Mouse (Mus musculus): ENCODE measurements around the gene Fkbp1a.

DNA sequence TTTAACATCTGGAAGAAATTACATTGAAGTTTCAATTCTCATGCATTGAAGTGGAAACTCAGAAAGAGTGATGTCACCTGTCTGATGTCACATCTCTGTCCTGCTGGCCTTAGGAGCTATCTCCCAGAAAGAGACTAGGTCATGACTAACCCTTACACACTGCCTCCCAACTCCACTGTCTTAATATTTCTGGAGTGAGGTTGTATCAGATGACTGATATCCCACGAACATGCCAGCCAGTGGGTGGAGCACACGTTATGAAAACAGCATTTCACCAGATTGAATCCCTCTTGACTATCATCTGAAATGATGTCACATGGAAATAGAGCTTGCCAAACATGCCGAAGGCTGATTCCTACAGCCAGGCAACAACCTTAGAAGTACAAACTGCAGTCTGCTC is 22.7 kb downstream of the Fkbp1a start:
- TF ChIP-seq CTCF (IDR thresholded peaks at IDR 0.05; ENCODE audit: borderline replicate concordance, insufficient read depth, low read depth, low read length) = no peak
- no peak for TF ChIP-seq POLR2A (IDR thresholded peaks at IDR 0.05; ENCODE audit: borderline replicate concordance, insufficient read depth, low read length)

All from cerebellum, adult 2 months (tissue).